Mouse (Mus musculus) layer of hippocampus, postnatal 14 days (tissue): ENCODE measurements at regions not wholly inside any gene's neighbourhood (a gene's known extent, or its start where the extent isn't known, plus 50 kb on each side); places are given as distances from the start of the nearest gene placed in this dataset.
A peak's percentile ranks its signal among the peaks of the same experiment; 100 is the strongest.
"Not testable (repeated sequence)": the region's sequence is repeated elsewhere in the genome, so short reads cannot be mapped to it uniquely, and the experiment has no call there.

Experiments
- DNase-seq, 2 experiments: peaks; one replicate each; pipeline ENCODE4 v3.0.0; 2021 to 2022; ENCODE audit warnings: low spot score in 2 of 2, mixed read lengths in 1 of 2

DNA sequence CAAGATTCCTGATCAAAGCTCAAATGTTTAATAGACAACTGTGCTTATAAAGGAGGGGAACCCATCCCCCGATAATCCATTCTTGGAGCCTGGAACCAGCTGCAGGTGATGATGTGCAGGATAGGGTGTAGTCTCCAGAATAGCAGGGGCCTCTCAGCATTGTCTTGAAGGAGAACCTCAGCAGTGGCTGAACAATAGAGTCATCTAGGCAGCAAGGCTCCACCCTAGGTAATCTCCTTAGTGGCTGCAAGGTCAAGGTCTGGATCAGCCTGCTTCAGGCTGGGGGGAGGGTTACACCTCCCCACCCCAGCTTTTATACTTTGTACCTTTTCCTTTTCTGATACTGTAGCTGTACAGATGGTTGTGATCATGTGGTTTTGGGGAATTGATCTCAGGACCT is 116.8 kb upstream of the Mettl4 start:
- DNase-seq = no peak

DNA sequence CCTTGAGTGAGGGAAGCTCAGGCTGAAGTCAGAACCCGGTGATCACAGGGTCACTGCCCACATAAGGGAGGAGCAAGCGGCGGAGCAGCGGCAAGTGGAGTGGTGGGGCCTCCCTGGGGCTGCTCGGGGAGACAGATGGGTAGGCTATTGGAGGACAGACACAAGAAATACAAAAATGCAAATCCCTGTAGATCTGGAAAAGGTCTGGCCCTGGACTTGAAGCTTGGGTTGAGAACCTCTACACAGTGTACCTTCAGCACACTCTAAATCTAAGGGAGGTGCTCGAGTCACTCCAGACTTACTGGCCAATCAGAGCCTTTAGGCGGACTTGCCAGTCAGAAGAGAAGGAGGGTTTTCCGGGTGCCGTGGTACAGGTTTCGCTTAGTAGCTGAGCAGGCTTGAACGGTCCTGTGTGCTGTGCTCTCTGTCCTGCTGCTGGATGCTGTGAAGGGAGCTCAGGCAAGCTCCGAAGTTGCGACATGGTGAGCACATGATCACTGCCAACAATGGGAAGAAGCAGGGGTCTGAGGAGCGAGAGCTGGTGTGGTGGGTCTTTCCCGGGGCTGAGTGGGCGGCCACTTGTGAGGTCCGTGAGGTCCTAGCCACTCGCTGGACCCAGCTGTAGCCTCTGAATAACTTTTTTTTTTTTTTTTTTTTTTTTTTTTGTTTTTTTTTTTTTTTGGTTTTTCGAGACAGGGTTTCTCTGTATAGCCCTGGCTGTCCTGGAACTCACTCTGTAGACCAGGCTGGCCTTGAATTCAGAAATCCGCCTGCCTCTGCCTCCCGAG is 114.9 kb upstream of the Mettl4 start:
- peak; percentile 67 to 81 for DNase-seq

DNA sequence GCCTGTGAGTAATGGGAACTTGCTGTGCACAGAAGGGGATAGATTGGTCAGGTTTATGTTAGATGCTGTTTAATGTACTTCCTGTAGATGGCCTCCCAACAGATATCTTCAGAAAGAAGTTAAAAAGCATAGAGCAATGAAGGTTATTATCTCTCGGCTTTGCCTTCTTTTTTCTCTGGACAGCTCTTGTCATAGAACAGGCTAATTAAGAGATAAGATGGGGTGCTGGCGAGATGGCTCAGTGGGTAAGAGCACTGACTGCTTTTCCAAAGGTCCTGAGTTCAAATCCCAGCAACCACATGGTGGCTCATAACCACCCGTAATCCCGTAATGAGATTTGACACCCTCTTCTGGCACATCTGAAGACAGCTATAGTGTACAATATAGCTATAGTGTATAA is 104.9 kb upstream of the Mettl4 start:
- not testable (repeated sequence) for DNase-seq

DNA sequence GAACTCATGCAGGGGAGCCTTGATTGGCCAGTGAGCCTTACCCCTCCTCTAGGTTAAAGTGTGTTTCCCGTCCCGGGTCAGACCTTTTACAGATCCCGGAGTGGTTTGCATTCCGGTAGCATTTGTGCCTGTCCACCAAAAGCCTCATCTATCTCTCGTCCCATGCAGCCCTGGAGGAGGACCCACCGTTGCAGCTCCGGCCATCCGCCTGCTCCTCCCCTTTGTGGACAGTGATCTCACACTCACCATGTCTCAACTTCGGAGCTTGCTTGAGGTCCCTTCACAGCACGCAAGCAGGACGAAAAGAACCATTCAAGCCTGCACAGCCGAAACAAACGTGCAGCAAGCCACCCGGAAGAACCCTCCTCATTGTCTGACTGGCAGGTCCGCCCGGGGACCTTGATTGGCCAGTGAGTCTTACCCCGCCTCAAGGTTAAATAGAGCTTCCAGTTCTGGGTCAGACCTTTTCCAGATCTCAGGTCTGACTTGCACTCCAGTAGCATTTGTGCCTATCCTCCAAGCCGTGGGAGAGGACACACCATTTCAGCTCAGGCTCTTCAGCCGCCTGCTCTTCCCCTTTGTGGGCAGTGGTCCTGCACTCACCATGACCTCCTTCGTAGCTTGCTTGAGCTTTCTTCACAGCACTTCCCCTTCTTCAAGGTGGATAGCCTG is 84.8 kb upstream of the Mettl4 start:
- peak; percentile 81 to 86 for DNase-seq

DNA sequence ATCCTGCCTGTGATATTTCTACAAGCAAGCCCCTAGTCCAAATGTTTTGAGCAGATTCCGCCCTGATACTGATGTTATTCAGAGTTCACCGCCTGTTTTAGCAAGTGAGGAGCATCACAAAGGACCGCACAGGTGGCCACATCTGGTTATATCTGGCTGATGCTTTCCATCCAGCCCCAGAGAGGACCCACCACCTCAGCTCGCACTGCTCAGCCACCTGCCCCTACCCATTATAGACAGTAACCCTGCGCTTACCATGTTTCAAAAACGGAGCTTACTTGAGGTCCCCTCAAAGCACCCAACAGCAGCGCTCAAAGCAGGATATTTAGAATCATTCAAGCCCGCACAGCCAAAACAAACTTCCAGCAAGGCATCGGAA is 84.2 kb upstream of the Mettl4 start:
- DNase-seq = not testable (repeated sequence)

DNA sequence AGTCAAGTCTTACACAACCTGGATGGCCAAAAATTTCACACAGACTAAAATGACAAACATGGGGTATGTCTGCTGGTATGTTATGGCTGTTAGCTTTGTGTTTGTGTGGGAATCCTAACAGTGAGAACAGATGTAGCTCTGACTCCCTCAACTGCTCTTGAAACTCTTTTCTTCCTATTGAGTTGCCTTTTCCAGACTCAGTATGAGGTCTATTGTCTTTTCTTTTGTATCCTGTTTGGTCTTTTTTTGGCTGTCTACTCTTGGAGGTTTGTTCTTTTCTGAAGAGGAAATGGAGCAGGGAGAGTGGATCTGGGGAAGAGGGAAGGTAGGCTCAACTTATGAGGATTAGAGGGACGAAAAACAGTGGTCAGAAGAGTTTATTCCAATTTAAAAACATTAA is 76.6 kb upstream of the Mettl4 start:
- not testable (repeated sequence) for DNase-seq

DNA sequence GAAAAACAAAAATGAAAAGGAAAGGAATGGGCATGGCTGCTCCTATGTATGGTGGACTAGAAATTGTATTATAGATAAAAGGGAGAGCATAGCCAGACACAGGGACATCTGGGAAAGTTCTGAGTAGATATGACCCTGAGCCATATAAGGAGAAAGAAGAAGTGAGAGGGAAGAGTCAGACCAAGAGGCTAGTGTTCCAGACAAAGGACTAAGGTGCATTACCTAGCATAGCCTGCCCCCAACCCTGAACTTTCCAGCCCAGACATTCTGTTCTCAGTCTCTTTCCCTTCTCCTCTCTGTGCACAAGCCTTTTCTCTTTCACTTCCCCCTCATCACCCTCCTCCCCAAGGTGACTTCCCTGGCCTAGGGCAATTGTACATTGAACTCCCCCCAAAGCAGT is 58.9 kb upstream of the Mettl4 start:
- DNase-seq = no peak
